ENCODE assay signal across 11 mouse cellular contexts in the genomic region with DNA sequence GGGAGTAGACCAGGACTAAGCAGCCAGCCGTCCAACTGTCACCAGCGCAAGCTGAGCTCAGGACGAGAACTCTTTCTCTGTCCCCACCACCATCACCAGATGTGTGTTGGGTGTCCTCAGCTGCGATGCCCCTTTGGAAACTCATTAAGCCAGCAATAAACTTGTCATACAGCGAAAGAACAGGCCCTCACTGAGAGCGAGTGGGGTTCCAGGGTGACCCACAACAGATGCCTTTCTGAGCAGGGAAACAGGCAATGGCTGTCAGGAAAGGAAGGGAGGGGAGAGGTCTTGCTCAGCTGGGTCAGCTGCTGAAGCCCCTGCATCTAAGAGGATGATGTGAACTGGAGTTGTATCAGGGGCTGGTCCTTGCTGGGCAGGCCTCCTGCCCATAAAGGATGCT. TPM values are rescaled to one million over a fixed set of nuclear protein-coding genes. Genes with fewer than 3 reads are reported as not detected.
A peak's percentile ranks its signal among the peaks of the same experiment; 100 is the strongest.
DNase-seq lines count a peak whose midpoint lies in the region; ATAC-seq and TF ChIP-seq lines count a peak whose summit lies in the region.
"Had no signal": no experiment of that assay in that cellular context is flagged by ENCODE, and none has a peak within 500 bp of the region (broad histone marks: within the 10 kb centered on the region; RNA-seq: fewer than 3 reads in every experiment).

No protein-coding gene starts in this region.

- no peak overlapping the region for H3K27ac ChIP-seq in midbrain, embryonic 11.5 days (ENCODE audit: low read depth, low read length)
- no peak overlapping the region for H3K27ac ChIP-seq in midbrain, postnatal 0 days (ENCODE audit: low read depth, low read length)
- H3K27ac ChIP-seq in hindbrain, embryonic 11.5 days (ENCODE audit: low read depth, low read length): peak overlapping the region; percentile 30; the same call in 1 of the 2 replicates
- H3K27ac ChIP-seq in limb, embryonic 15.5 days: no peak overlapping the region
- H3K27ac ChIP-seq in stomach, embryonic 16.5 days (ENCODE audit: low read length): peak overlapping the region; percentile 66; the same call in 1 of the 2 replicates
- H3K27ac ChIP-seq in forebrain, embryonic 11.5 days (ENCODE audit: low read depth, low read length): no peak overlapping the region
- H3K27ac ChIP-seq: liver, embryonic 13.5 days had no signal

- H3K4me1 ChIP-seq in midbrain, embryonic 11.5 days (ENCODE audit: control insufficient read depth, insufficient read depth, low read length): peaks cover 19% of the 10 kb centered on the region
- H3K4me1 ChIP-seq in midbrain, postnatal 0 days (ENCODE audit: insufficient read depth, low read length): no peaks in the 10 kb centered on the region
- H3K4me1 ChIP-seq in hindbrain, embryonic 11.5 days (replicated peaks; ENCODE audit: control insufficient read depth, insufficient read depth, low read length): peaks cover 7% of the 10 kb centered on the region
- H3K4me1 ChIP-seq in limb, embryonic 15.5 days: peaks cover 55% of the 10 kb centered on the region
- H3K4me1 ChIP-seq in stomach, embryonic 16.5 days (ENCODE audit: control insufficient read depth, insufficient read depth, low read length): peaks cover 3% of the 10 kb centered on the region
- H3K4me1 ChIP-seq in forebrain, embryonic 11.5 days (replicated peaks; ENCODE audit: control insufficient read depth, insufficient read depth, low read length): peaks cover 15% of the 10 kb centered on the region; the same call in 1 of the 2 replicates
- H3K4me1 ChIP-seq: liver, embryonic 13.5 days had no signal

- H3K36me3 ChIP-seq in midbrain, embryonic 11.5 days (ENCODE audit: control insufficient read depth, insufficient read depth, low read length): no peaks in the 10 kb centered on the region
- no peaks in the 10 kb centered on the region for H3K36me3 ChIP-seq in midbrain, postnatal 0 days (ENCODE audit: insufficient read depth, low read length)
- H3K36me3 ChIP-seq in hindbrain, embryonic 11.5 days (ENCODE audit: control insufficient read depth, insufficient read depth, low read length): no peaks in the 10 kb centered on the region
- no peaks in the 10 kb centered on the region for H3K36me3 ChIP-seq in limb, embryonic 15.5 days
- no peaks in the 10 kb centered on the region for H3K36me3 ChIP-seq in stomach, embryonic 16.5 days (ENCODE audit: control insufficient read depth, insufficient read depth, low read length)
- no peaks in the 10 kb centered on the region for H3K36me3 ChIP-seq in forebrain, embryonic 11.5 days (ENCODE audit: control insufficient read depth, insufficient read depth, low read length)
- H3K36me3 ChIP-seq: liver, embryonic 13.5 days had no signal

- peak overlapping the region; percentile 13; the same call in 1 of the 2 replicates for H3K4me2 ChIP-seq in midbrain, embryonic 11.5 days
- no peak overlapping the region for H3K4me2 ChIP-seq in midbrain, postnatal 0 days (ENCODE audit: low read depth, low read length, poor library complexity, severe bottlenecking)
- no peak overlapping the region for H3K4me2 ChIP-seq in hindbrain, embryonic 11.5 days (replicated peaks; ENCODE audit: low read depth, low read length)
- H3K4me2 ChIP-seq in limb, embryonic 15.5 days: peak overlapping the region; percentile 25; the same call in 1 of the 2 replicates
- no peak overlapping the region for H3K4me2 ChIP-seq in stomach, embryonic 16.5 days (ENCODE audit: low read depth, low read length)
- H3K4me2 ChIP-seq in forebrain, embryonic 11.5 days (ENCODE audit: low read depth, low read length, severe bottlenecking): no peak overlapping the region
- H3K4me2 ChIP-seq: liver, embryonic 13.5 days had no signal

- no peaks in the 10 kb centered on the region for H3K9me3 ChIP-seq in midbrain, embryonic 11.5 days (ENCODE audit: control insufficient read depth, low read length)
- H3K9me3 ChIP-seq in midbrain, postnatal 0 days (ENCODE audit: low read length): no peaks in the 10 kb centered on the region
- no peaks in the 10 kb centered on the region for H3K9me3 ChIP-seq in hindbrain, embryonic 11.5 days (ENCODE audit: control insufficient read depth, low read length)
- no peaks in the 10 kb centered on the region for H3K9me3 ChIP-seq in limb, embryonic 15.5 days
- H3K9me3 ChIP-seq in stomach, embryonic 16.5 days (replicated peaks; ENCODE audit: control insufficient read depth, low read length): no peaks in the 10 kb centered on the region
- no peaks in the 10 kb centered on the region; the same call in 1 of the 2 replicates for H3K9me3 ChIP-seq in forebrain, embryonic 11.5 days (ENCODE audit: control insufficient read depth, low read length)
- H3K9me3 ChIP-seq: liver, embryonic 13.5 days had no signal

- no peak for TF ChIP-seq CTCF in midbrain, postnatal 0 days (IDR thresholded peaks at IDR 0.05)

- no peak for ATAC-seq in midbrain, embryonic 11.5 days (ENCODE audit: low FRiP score)
- ATAC-seq in midbrain, postnatal 0 days (ENCODE audit: low FRiP score): no peak
- ATAC-seq in hindbrain, embryonic 11.5 days (ENCODE audit: low FRiP score): no peak
- ATAC-seq in limb, embryonic 15.5 days (ENCODE audit: insufficient number of reproducible peaks, low FRiP score, low TSS enrichment, low read depth): no peak
- ATAC-seq in stomach, embryonic 16.5 days (ENCODE audit: insufficient read depth, low FRiP score): no peak
- no peak for ATAC-seq in forebrain, embryonic 11.5 days (replicated peaks; ENCODE audit: low FRiP score)
- ATAC-seq: intestine, postnatal 0 days had no signal

- no peak overlapping the region for H3K9ac ChIP-seq in midbrain, embryonic 11.5 days (ENCODE audit: low read length)
- H3K9ac ChIP-seq in midbrain, postnatal 0 days (replicated peaks; ENCODE audit: low read length, poor library complexity, severe bottlenecking): no peak overlapping the region
- no peak overlapping the region for H3K9ac ChIP-seq in hindbrain, embryonic 11.5 days (ENCODE audit: low read depth, low read length)
- H3K9ac ChIP-seq in limb, embryonic 15.5 days: no peak overlapping the region
- no peak overlapping the region; the same call in 1 of the 2 replicates for H3K9ac ChIP-seq in stomach, embryonic 16.5 days (ENCODE audit: low read length)
- H3K9ac ChIP-seq in forebrain, embryonic 11.5 days (ENCODE audit: low read length): no peak overlapping the region
- H3K9ac ChIP-seq: liver, embryonic 13.5 days had no signal

- DNase-seq in midbrain, embryonic 11.5 days (ENCODE audit: low spot score, missing footprints): peak; percentile 89
- no peak for DNase-seq in midbrain, postnatal 0 days (ENCODE audit: low spot score)
- no peak for DNase-seq in hindbrain, embryonic 11.5 days (ENCODE audit: low spot score)
- no peak for DNase-seq in forebrain, embryonic 11.5 days (ENCODE audit: low spot score)
- DNase-seq in heart, adult 11 months: no peak
- DNase-seq in spleen, postnatal 36 days (ENCODE audit: low spot score in 2 of 2): no peak
- DNase-seq: cerebellum, adult 9-10 months; liver, embryonic 13.5 days had no signal

- peaks cover 27% of the 10 kb centered on the region for H3K27me3 ChIP-seq in midbrain, embryonic 11.5 days (ENCODE audit: control insufficient read depth, insufficient read depth, low read length)
- peaks cover 5% of the 10 kb centered on the region; the same call in 1 of the 2 replicates for H3K27me3 ChIP-seq in midbrain, postnatal 0 days (ENCODE audit: insufficient read depth, low read length)
- H3K27me3 ChIP-seq in hindbrain, embryonic 11.5 days (ENCODE audit: control insufficient read depth, insufficient read depth, low read length): peaks cover 9% of the 10 kb centered on the region; the same call in 1 of the 2 replicates
- H3K27me3 ChIP-seq in limb, embryonic 15.5 days: peaks cover 41% of the 10 kb centered on the region
- peaks cover 20% of the 10 kb centered on the region for H3K27me3 ChIP-seq in stomach, embryonic 16.5 days (ENCODE audit: control insufficient read depth, insufficient read depth, low read length)
- peaks cover 24% of the 10 kb centered on the region for H3K27me3 ChIP-seq in forebrain, embryonic 11.5 days (ENCODE audit: control insufficient read depth, insufficient read depth, low read length)

- no peak overlapping the region for H3K4me3 ChIP-seq in midbrain, embryonic 11.5 days (ENCODE audit: low read depth, low read length)
- H3K4me3 ChIP-seq in midbrain, postnatal 0 days (ENCODE audit: low read depth, low read length): no peak overlapping the region
- H3K4me3 ChIP-seq in hindbrain, embryonic 11.5 days (ENCODE audit: low read depth, low read length): no peak overlapping the region
- no peak overlapping the region for H3K4me3 ChIP-seq in limb, embryonic 15.5 days
- no peak overlapping the region for H3K4me3 ChIP-seq in stomach, embryonic 16.5 days (replicated peaks; ENCODE audit: low read length)
- H3K4me3 ChIP-seq in forebrain, embryonic 11.5 days (ENCODE audit: low read depth, low read length): no peak overlapping the region
- H3K4me3 ChIP-seq: liver, embryonic 13.5 days had no signal

- 70% methylated on average over 6 of the region's 6 CpGs for WGBS in midbrain, embryonic 11.5 days
- WGBS in midbrain, postnatal 0 days: 63% methylated on average over 6 of the region's 6 CpGs
- WGBS in hindbrain, embryonic 11.5 days: 45% methylated on average over 6 of the region's 6 CpGs
- 45% methylated on average over 6 of the region's 6 CpGs for WGBS in limb, embryonic 15.5 days
- WGBS in stomach, embryonic 16.5 days: 50% methylated on average over 6 of the region's 6 CpGs
- WGBS in forebrain, embryonic 11.5 days: 66% methylated on average over 6 of the region's 6 CpGs

RNA-seq across cellular contexts. Expression of gene Eya2, which starts 2.7 kb away (rescaled TPM):
- polyA plus RNA-seq in midbrain, embryonic 11.5 days (2014; fragmentation: Nextera tagmentation; extraction: Ambion mirVana): 6.9 and 8.3 TPM in 2 replicates
- total RNA-seq in midbrain, postnatal 0 days (2014; rRNA removed): 12.0 and 21.6 TPM in 2 replicates
- 6.0 and 7.1 TPM in 2 replicates for polyA plus RNA-seq in midbrain, postnatal 0 days (2015; fragmentation: Nextera tagmentation; extraction: Ambion mirVana)
- polyA plus RNA-seq in hindbrain, embryonic 11.5 days (2014; fragmentation: Nextera tagmentation; extraction: Ambion mirVana): 14.8 and 21.1 TPM in 2 replicates
- 11.4 and 12.8 TPM in 2 replicates for polyA plus RNA-seq in limb, embryonic 15.5 days (2015; fragmentation: Nextera tagmentation; extraction: Ambion mirVana)
- 7.8 and 14.3 TPM in 2 replicates for polyA plus RNA-seq in stomach, embryonic 16.5 days (2015; fragmentation: Nextera tagmentation; extraction: Ambion mirVana)
- polyA plus RNA-seq in forebrain, embryonic 11.5 days (2014; fragmentation: Nextera tagmentation; extraction: Ambion mirVana): 10.3 TPM in 2 replicates

Comparison
In these comparisons a context has a peak if more than half of its experiments do, and no peak if none do; other contexts are left out.
1. H3K4me2 ChIP-seq: peak in midbrain, embryonic 11.5 days (single experiment) and limb, embryonic 15.5 days (single experiment); none in midbrain, postnatal 0 days (single experiment), hindbrain, embryonic 11.5 days (single experiment), stomach, embryonic 16.5 days (single experiment) and forebrain, embryonic 11.5 days (single experiment).
2. H3K27ac ChIP-seq: peak in hindbrain, embryonic 11.5 days (single experiment) and stomach, embryonic 16.5 days (single experiment); none in midbrain, embryonic 11.5 days (single experiment), midbrain, postnatal 0 days (single experiment), limb, embryonic 15.5 days (single experiment) and forebrain, embryonic 11.5 days (single experiment).